Mouse (Mus musculus): ENCODE results near the gene B3gnt9.

GRCm38 (mm10) chr8:105275840-105276239 lies 20.9 kb upstream of the B3gnt9 start, which contains the start of gene Nol3:
- TF ChIP-seq POLR2A (IDR thresholded peaks at IDR 0.05; ENCODE audit: insufficient read length, low read depth) (no peak), REST (IDR thresholded peaks at IDR 0.05; ENCODE audit: insufficient read depth, insufficient read length) (no peak), TCF12 (IDR thresholded peaks at IDR 0.05; ENCODE audit: insufficient read depth, poor library complexity, severe bottlenecking) (no peak), POLR2AphosphoS2 (IDR thresholded peaks at IDR 0.05; ENCODE audit: insufficient read length, low read depth) (no peak), USF1 (IDR thresholded peaks at IDR 0.05; ENCODE audit: low read depth) (no peak), SRF (IDR thresholded peaks at IDR 0.05; ENCODE audit: control insufficient read depth, insufficient read length, low read depth) (no peak), E2F4 (IDR thresholded peaks at IDR 0.05; ENCODE audit: insufficient read depth) (no peak), TCF3 (IDR thresholded peaks at IDR 0.05; ENCODE audit: insufficient read length, low read depth) (no peak), MAX (IDR thresholded peaks at IDR 0.05; ENCODE audit: low read depth) (no peak)

All from myocyte (in vitro differentiated cells).